Mouse (Mus musculus) lung, adult 10 weeks (tissue): ENCODE data around the gene Mars. TPM values are rescaled to one million over a fixed set of nuclear protein-coding genes. Genes with fewer than 3 reads are reported as not detected.

Experiments
- polyA plus RNA-seq: library from polyadenylated mRNA; stranded (reverse); fragments of 350-450 nt; fragmentation: Illumina TruSeq; extraction: RNeasy Lipid Tissue Mini Kit (QIAGEN cat#74804); gene quantifications from one replicate; pipeline ENCODE4 v1.2.3, GENCODE M21; 2014; ENCODE audit warnings: low read depth, low replicate concordance; ENCODE audit not compliant: insufficient read depth

Mars gene
- polyA plus RNA-seq = 39.4 TPM

DNA sequence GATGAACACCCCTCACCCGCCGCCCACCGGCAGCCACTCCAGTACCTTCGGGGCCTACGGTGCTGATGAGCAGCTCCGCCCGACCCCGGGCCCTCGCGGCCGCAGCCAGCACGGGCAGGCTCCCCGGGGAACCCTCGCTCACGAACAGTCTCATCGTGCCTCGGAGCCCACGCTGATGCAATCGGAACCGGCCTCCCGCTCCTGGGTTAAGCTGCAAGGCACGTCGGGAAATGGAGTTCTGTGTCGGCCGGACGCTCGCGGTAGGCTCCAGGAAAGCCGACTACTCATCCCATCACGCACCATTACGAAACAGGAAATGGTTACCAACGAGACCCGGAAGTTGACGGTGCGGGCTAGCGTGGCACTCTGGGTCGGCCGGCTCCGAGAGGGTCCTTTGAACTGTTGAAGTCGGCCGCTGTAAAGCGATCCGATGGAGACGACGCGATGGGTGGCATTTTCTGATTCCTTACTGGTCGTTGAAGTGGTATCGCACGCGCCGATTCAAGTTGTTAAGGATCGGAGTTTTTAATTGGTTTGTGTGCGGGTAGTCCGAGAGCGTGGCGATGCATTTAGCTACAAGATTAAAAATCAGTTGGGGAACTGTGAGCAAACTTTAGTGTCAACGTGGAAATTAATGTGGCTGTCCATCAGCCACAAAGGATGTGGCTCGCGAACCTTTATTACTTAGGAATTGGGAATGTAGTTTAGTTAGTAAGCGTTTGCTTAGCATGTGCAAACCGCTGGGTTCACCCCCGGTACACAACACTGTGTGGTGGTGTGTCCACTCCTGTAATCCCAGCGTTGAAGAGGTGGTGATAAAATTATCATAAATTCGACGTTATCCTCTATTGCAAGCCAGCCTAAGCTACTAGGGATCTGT lies at the start of gene Mars:
TSS of gene Mars (minus strand) at position 311 of the 880 bp plus-strand sequence.

DNA sequence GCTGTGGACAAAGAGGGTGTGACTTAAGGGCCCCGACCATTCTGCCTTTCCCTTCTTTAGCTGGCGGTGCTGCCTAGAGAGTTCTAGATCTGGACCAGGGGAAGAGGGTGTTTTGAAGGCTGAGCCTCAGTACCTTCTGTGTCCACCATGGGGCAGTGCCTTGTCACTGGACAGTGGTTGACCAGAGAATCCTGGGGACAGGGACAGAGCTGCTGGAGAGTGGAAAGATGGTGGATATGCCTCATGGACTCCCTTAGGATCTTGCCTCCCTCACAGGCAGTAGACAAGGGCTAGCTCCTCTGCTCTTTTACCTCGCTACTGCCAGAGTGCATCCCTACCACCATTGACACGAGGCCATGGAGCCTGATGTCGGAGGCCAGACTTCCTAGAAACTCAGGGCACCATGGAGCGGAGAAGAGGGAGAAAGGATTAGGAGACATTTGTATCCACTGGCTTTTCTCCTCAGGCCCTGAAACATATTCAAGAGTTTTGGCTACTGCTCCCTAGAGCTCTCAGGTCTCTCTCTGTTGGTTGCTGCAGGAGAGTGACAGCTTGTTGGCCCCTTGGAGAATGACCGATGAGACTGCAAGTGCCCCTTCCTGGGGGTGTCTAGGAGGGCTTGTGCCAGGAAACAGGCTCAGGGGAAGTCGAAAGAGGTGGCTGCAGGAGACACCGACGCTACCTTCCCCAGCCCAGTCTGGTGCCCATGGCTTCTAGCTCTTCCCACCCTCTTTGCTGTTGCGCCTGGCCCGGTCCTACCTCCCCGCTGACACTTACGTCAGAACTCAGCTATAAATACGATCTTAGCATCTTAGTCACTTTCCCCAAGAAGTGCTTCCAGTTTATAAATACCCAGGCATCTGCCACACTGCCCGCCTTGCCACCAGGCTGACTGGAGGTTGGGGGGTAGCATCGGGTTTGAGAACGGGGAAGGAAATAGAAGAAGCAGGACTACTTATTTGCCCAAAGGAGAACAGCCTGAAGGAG lies 42.6 kb upstream of the Mars start, which contains the start of gene Inhbe:
TSS of gene Inhbe (minus strand) at position 503 of the 987 bp plus-strand sequence.

DNA sequence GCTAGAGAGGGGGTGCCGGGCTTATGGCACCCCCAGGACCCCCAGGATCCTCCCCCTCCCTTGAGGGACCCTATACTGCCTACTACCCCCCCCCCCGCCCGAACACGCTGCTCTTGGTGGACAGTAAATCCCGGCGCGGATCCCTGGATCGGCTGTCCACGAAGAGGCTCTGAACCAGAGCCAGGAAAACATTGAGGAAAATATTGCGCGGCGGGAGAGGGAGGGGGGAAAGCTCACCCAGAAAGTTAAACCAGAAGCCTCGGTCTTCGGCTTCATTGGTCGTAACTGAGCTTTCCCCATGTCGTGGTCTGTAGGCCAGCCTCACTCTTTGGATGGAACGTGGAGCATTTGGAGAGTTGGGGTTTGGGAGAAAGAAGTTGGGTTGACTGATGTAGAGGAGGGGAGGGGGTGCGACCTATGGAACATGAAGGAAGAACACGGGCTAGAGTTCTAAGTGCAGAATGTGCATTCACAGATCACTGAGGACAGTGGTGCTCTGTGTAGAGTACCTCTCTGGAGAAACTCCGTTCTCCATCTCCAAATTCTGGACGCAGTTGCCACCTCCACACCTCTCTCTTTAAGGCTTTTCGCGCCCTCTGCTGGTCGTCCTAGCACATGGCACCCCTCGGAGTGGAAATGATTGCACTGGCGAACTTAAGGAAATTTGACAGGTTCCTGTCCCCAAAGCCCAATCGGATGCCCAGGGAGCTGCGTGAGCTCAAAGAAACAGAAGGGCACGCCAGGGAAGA lies 30.5 kb upstream of the Mars start, which contains the start of gene Gli1:
TSS of gene Gli1 (minus strand) at position 84 of the 749 bp plus-strand sequence.

DNA sequence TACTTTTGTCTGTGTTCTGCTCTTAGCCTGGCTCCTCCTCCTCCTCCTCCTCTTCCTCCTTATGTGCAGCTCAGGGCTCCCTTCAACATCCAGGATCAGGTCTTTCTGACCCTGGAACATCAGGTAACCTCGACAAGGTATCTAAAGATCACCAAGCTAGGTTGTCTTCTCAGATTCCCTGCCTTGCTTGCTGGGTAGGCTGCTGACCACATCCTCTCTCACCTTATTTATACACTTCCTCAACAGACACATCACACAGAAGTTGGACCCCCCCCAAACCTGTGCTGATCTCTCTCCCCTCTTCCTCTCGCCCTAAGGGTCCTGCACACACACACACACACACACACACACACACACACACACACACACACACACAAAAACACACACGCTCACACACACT lies 10.0 kb upstream of the Mars start, which contains the start of gene Arhgap9:
TSS of gene Arhgap9 (plus strand) at position 344 of the 400 bp plus-strand sequence.

DNA sequence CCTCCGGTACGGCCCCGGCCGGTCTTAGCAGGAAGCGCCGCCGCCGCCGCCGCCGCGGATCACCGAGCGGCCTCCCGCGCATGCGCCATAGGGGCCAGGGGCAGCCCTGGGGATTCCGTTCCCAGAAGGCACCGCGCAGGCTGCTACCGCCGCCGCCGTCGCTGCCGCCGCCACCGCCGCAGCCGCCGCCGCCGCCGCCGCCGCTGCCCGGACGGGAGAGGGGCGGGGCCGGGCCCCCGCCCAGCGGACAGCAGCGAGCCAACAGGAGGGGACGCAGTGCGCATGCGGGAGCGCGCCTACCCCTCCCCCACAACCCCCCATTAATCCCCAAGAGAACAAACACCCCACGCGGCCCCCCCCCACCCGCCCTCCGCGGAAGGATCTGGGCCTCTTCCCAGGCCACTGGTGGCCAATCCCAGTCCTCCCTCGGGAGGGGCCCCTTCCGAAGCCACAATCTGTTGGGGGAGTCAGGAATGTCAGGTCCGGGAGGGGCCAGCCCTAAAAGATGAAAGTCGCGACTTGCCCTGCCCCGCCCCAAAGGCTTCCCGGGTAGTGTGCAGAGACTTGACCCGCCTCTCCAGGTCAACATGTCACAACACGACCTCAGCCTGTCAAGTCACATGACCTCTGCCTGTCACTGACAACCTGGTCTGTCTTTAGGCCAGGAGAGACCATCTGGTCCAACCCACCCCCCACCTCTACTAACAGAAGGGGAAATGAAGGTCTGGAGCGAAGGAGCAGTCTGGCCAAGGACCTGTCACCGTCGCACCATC lies 22.6 kb downstream of the Mars start, which contains the start of gene Mbd6:
TSS of gene Mbd6 (minus strand) at position 219 of the 773 bp plus-strand sequence.

DNA sequence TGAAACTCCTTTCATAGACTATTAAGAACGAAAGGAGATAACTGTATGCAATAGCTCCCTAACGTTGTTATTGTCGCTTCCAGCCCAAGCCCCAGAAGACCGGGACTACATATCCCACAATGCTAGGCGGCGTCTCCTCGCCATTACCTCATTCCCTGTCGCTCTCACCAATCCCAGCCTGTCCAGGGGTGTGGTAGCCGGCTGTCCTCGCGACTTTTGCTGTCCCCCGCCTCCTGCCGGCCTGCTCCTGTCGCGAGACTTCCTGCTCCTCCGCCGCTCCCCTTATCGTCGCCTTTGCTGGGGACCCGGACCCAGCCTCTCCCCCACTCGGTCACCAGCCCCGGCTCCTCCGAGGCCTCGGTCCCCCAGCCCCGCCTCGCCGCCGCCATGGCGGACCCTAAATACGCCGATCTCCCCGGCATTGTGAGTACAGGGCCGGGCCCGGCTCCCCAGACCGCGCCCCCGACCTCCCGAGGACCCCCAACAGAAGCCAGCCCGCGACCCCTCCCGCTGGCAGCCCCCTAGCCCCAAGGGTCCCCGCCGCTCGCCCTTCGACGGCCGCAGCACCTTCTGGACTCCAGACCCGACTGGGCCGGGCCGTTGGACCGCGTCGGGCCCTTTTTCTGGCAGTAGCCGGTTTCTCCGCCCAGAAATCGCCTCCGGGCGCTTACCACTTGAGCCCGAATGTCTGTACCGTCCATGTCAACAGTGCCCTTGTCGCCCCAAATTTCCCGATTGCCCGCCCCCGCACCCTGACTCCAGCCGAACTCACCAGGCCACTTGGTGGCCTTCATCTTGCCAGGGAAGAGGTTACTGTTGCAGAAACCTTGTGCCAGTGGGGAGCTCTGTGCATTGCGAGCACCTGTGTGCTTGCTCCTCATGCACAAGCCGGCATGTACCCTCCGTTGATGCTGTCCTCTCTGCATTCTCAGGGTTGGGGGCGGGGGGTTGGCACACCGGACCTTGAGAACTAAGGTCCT lies 45.2 kb downstream of the Mars start, which contains the start of gene Dctn2:
TSS of gene Dctn2 (plus strand) at position 257 of the 980 bp plus-strand sequence.

DNA sequence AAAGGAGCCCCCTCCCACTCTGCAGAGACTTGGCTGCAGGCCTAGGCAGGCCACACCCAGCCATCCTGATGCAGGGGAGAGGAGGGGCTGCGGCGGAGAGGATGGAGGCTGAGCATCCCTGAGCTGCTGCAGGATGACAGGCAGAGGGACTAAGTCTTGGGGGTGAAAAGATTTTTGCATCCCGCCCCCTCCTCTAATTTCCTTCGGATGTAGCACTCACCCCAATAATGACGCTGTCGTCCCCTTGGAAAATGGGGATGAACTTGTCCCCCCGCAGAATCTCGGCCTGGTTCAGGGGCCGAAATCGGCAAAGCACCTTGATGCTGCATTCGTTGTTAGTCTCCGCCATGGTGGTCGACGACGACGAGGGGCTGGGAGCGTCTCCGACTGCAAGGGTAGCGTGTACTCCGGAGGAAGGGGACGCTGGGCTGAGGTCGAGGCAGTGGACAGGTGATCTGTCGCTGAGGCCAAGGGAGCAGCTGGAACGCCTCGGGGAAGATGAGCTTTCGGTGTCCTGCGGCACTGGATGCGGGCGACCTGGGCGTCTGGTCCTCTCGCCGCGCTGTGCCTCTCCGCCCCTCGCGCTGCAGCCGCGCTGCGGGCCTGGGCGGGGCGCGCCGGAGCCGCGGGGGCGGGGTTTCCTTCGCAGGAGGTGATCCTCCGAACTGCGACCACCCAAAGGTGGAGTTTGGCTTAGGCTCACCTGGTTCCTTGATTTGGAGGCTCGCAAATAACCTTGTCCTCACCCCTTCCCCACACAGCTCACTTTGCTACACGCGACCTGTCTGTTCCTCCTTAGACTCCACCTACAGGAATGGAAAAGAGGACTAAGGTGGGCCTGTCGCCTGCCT lies 48.8 kb downstream of the Mars start, which contains the start of gene Kif5a:
TSS of gene Kif5a (minus strand) at position 801 of the 851 bp plus-strand sequence.

Other genes starting within 250 kb of the Mars start
- gene Cdk4, start 248.3 kb downstream of the Mars start, polyA plus RNA-seq = 183 TPM
- gene Tspan31, start 241.5 kb downstream of the Mars start, polyA plus RNA-seq = 71.3 TPM
- gene Agap2, start 236.5 kb downstream of the Mars start, polyA plus RNA-seq = 2.7 TPM
- 76.6 TPM for gene Os9, start 190.7 kb downstream of the Mars start, polyA plus RNA-seq
- gene B4galnt1, start 146.6 kb downstream of the Mars start, polyA plus RNA-seq = 44.3 TPM
- 0.32 TPM for gene Slc26a10, start 131.1 kb downstream of the Mars start, polyA plus RNA-seq
- 19.5 TPM for gene Arhgef25, start 121.7 kb downstream of the Mars start, polyA plus RNA-seq
- gene Dtx3, start 116.1 kb downstream of the Mars start, polyA plus RNA-seq = 38.5 TPM
- 29.9 TPM for gene Pip4k2c, start 100.2 kb downstream of the Mars start, polyA plus RNA-seq
- gene Kif5a, start 48.4 kb downstream of the Mars start, polyA plus RNA-seq = 0.23 TPM
- 112 TPM for gene Dctn2, start 45.4 kb downstream of the Mars start, polyA plus RNA-seq
- 13.4 TPM for gene Mbd6, start 22.8 kb downstream of the Mars start, polyA plus RNA-seq
- 17.6 TPM for gene Arhgap9, start 10.2 kb upstream of the Mars start, polyA plus RNA-seq
- 1.4 TPM for gene Gli1, start 30.2 kb upstream of the Mars start, polyA plus RNA-seq
- gene Inhbe, start 42.6 kb upstream of the Mars start, polyA plus RNA-seq = not detected
- not detected for gene Inhbc, start 58.6 kb upstream of the Mars start, polyA plus RNA-seq
- gene R3hdm2, start 68.5 kb upstream of the Mars start, polyA plus RNA-seq = 36.0 TPM
- gene Stac3, start 189.9 kb upstream of the Mars start, polyA plus RNA-seq = 0.55 TPM
- gene Ndufa4l2, start 203.2 kb upstream of the Mars start, polyA plus RNA-seq = 63.4 TPM
- gene Shmt2, start 210.7 kb upstream of the Mars start, polyA plus RNA-seq = 14.9 TPM
- gene Nxph4, start 222.8 kb upstream of the Mars start, polyA plus RNA-seq = 0.18 TPM